Mouse (Mus musculus) left cerebral cortex, postnatal 25 days (tissue): ENCODE measurements around the gene Ccdc47. TPM values are rescaled to one million over a fixed set of nuclear protein-coding genes. Genes with fewer than 3 reads are reported as not detected.
"Not testable (repeated sequence)": the region's sequence is repeated elsewhere in the genome, so short reads cannot be mapped to it uniquely, and the experiment has no call there.

Experiments
- DNase-seq, 2 experiments: peaks; one replicate each; pipeline ENCODE4 v3.0.0; 2022; ENCODE audit warnings: low spot score in 2 of 2, mixed read lengths in 1 of 2
- intact Hi-C: fragments of 180-260 bp; cut with DNase I; formaldehyde crosslinking; loops from one replicate; pipeline ENCODE4 v1.15.1; 2025
- total RNA-seq, 2 experiments: library from RNA; stranded (reverse); gene quantifications; 2 replicates each; pipeline ENCODE4 v1.2.3; 2021

The Ccdc47 gene
- total RNA-seq = 10 to 100 TPM; 79.9 to 83.7 TPM

- intact Hi-C loops = loop anchor here (2.0 to 5.0 kb wide), 3 partner anchors 23 to 55 kb away; partner anchors contain the start of genes Ftsj3, Gm10840, Limd2 and Psmc5
- DNase-seq = peak; percentile 96 to 100
These were observed at the start of gene Ccdc47 for GRCm38 (mm10) chr11:106215927-106216729. Gene Ccdc47 (minus strand): TSS chr11:106216344.

GRCm38 (mm10) chr11:106265570-106265969, 49.4 kb upstream of the Ccdc47 start:
- intact Hi-C loops = no loop called here
- DNase-seq = no peak

- intact Hi-C loops = no loop called here
These were observed 48.8 kb upstream of the Ccdc47 start for GRCm38 (mm10) chr11:106264988-106265387.

GRCm38 (mm10) chr11:106263963-106264362, 47.8 kb upstream of the Ccdc47 start:
- intact Hi-C loops = no loop called here
- DNase-seq = no peak

More at GRCm38 (mm10) chr11:106264988-106265387, 48.8 kb upstream of the Ccdc47 start:
- DNase-seq = no peak

GRCm38 (mm10) chr11:106260826-106261450, 44.8 kb upstream of the Ccdc47 start:
- intact Hi-C loops = no loop called here
- no peak for DNase-seq

GRCm38 (mm10) chr11:106256775-106257174, 40.6 kb upstream of the Ccdc47 start:
- intact Hi-C loops = loop anchor here (2.0 to 5.0 kb wide), 2 partner anchors 16 to 39 kb away; partner anchors contain the start of genes Ccdc47, Ddx42 and Smarcd2
- DNase-seq = peak in 1 of 2 experiments; percentile 38

GRCm38 (mm10) chr11:106255685-106256451, 39.7 kb upstream of the Ccdc47 start, which contains the start of the genes Ftsj3 and Psmc5:
Gene Ftsj3 (minus strand): TSS chr11:106256079.
Gene Psmc5 (plus strand): TSS chr11:106256154.
- DNase-seq = peak; percentile 98 to 99
- intact Hi-C loops = loop anchor here (2.0 to 5.0 kb wide), 2 partner anchors 17 to 39 kb away; partner anchors contain the start of genes Ccdc47, Ddx42 and Smarcd2

- intact Hi-C loops = loop anchor here (5.0 kb wide), 1 partner anchor 38 kb away; the partner anchor contains the start of genes Ccdc47 and Ddx42
- DNase-seq = peak in 1 of 2 experiments; percentile 25
These were observed 39.0 kb upstream of the Ccdc47 start for GRCm38 (mm10) chr11:106255174-106255573.

- DNase-seq = no peak
- intact Hi-C loops = loop anchor here (5.0 kb wide), 1 partner anchor 37 kb away; the partner anchor contains the start of genes Ccdc47 and Ddx42
These were observed 38.6 kb upstream of the Ccdc47 start for GRCm38 (mm10) chr11:106254767-106255166.

- DNase-seq = no peak
- intact Hi-C loops = no loop called here
These were observed 33.2 kb upstream of the Ccdc47 start for GRCm38 (mm10) chr11:106249326-106249725.

GRCm38 (mm10) chr11:106246834-106247233, 30.7 kb upstream of the Ccdc47 start:
- DNase-seq = no peak
- intact Hi-C loops = no loop called here

GRCm38 (mm10) chr11:106233978-106234377, 17.8 kb upstream of the Ccdc47 start:
- intact Hi-C loops, DNase-seq: not testable (repeated sequence)

- intact Hi-C loops = no loop called here
- no peak for DNase-seq
These were observed 4.5 kb upstream of the Ccdc47 start for GRCm38 (mm10) chr11:106220603-106221002.

- intact Hi-C loops = loop anchor here (2.0 to 5.0 kb wide), 3 partner anchors 24 to 56 kb away; partner anchors contain the start of genes Ftsj3, Gm10840, Limd2 and Psmc5
- peak; percentile 92 to 96 for DNase-seq
These were observed 766 bp upstream of the Ccdc47 start, which contains the start of gene Ddx42 for GRCm38 (mm10) chr11:106216730-106217490. Gene Ddx42 (plus strand): TSS chr11:106216926.

- no peak for DNase-seq
- intact Hi-C loops = loop anchor here (5.0 kb wide), 1 partner anchor 42 kb away; the partner anchor contains the start of genes Ftsj3 and Psmc5
These were observed 689 bp downstream of the Ccdc47 start for GRCm38 (mm10) chr11:106215450-106215859.

GRCm38 (mm10) chr11:106214856-106215255, 1.3 kb downstream of the Ccdc47 start:
- DNase-seq = no peak
- intact Hi-C loops = loop anchor here (5.0 kb wide), 1 partner anchor 42 kb away; the partner anchor contains the start of genes Ftsj3 and Psmc5

GRCm38 (mm10) chr11:106212771-106213170, 3.4 kb downstream of the Ccdc47 start:
- no peak for DNase-seq

GRCm38 (mm10) chr11:106202123-106202465, 14.1 kb downstream of the Ccdc47 start, which contains the start of gene Strada:
Gene Strada (minus strand): TSS chr11:106202168.
- intact Hi-C loops = no loop called here
- DNase-seq = no peak

More at GRCm38 (mm10) chr11:106212771-106213170, 3.4 kb downstream of the Ccdc47 start:
- intact Hi-C loops = no loop called here
